Mouse (Mus musculus) midbrain, embryonic 14.5 days (tissue): ENCODE results near the gene Abtb1. TPM values are rescaled to one million over a fixed set of nuclear protein-coding genes. Genes with fewer than 3 reads are reported as not detected.

Experiments used
- ATAC-seq: fragments of 200-750 bp; cut with Nextera tagmentation; 2 replicates; pipeline ENCODE4 v1.8.0; 2017; ENCODE audit warnings: moderate number of reproducible peaks, moderate library complexity; ENCODE audit not compliant: low FRiP score, low TSS enrichment
- DNase-seq: peaks from one replicate; pipeline ENCODE4 v3.0.0-alpha.2; 2015
- H3K27ac ChIP-seq: fragments of 300-500 bp; sonication (generic); replicated peaks from 2 replicates; pipeline ENCODE4 v1.5.1; 2014; ENCODE audit warnings: mild to moderate bottlenecking, low read depth, low read length, moderate library complexity
- H3K27me3 ChIP-seq: fragments of 300-500 bp; sonication (generic); 2 replicates; pipeline ENCODE4 v1.6.1; 2014; ENCODE audit warnings: low read length, control low read depth, mixed read lengths; ENCODE audit not compliant: control insufficient read depth, insufficient read depth
- H3K36me3 ChIP-seq: fragments of 300-500 bp; sonication (generic); 2 replicates; pipeline ENCODE4 v1.6.1; 2014; ENCODE audit warnings: low read length, control low read depth; ENCODE audit not compliant: control insufficient read depth, insufficient read depth
- H3K4me1 ChIP-seq: fragments of 300-500 bp; sonication (generic); 2 replicates; pipeline ENCODE4 v1.6.1; 2014; ENCODE audit warnings: mild to moderate bottlenecking, antibody characterized with exemption, low read length, control low read depth; ENCODE audit not compliant: control insufficient read depth, insufficient read depth
- H3K4me2 ChIP-seq: fragments of 300-500 bp; sonication (generic); 2 replicates; pipeline ENCODE4 v1.6.1; 2014; ENCODE audit warnings: mild to moderate bottlenecking, low read length, moderate library complexity
- H3K4me3 ChIP-seq: fragments of 300-500 bp; sonication (generic); replicated peaks from 2 replicates; pipeline ENCODE4 v1.5.1; 2014; ENCODE audit warnings: low read depth, low read length
- H3K9ac ChIP-seq: fragments of 300-500 bp; sonication (generic); replicated peaks from 2 replicates; pipeline ENCODE4 v1.6.1; 2014; ENCODE audit warnings: mild to moderate bottlenecking, low read length, moderate library complexity
- H3K9me3 ChIP-seq: fragments of 300-500 bp; sonication (generic); 2 replicates; pipeline ENCODE4 v1.6.1; 2016; ENCODE audit warnings: low read length, control low read depth, mixed read lengths; ENCODE audit not compliant: control insufficient read depth
- WGBS: fragments of 180-500 bp; shearing (Covaris S2); extraction: QIAGEN DNeasy Blood & Tissue Kit; methylation state at CpG from one replicate; pipeline ENCODE4 v1.1.7; 2014; 5-methylcytosine and 5-hydroxymethylcytosine counted together
- polyA plus RNA-seq: library from polyadenylated mRNA; unstranded; fragments of >200 nt; fragmentation: Nextera tagmentation; extraction: Ambion mirVana; gene quantifications from 2 replicates; pipeline ENCODE4 v1.2.1, GENCODE M21; 2014

Gene Abtb1
- polyA plus RNA-seq, 1 experiment from 2014 or later = 30.1 TPM

- ATAC-seq (no peak), DNase-seq (no peak)
- Histone ChIP-seq H3K9me3 (no peaks in the 10 kb centered on the region), H3K27ac (no peak overlapping the region), H3K27me3 (no peaks in the 10 kb centered on the region), H3K4me3 (no peak overlapping the region), H3K9ac (no peak overlapping the region), H3K36me3 (peaks cover 54% of the 10 kb centered on the region), H3K4me2 (no peak overlapping the region), H3K4me1 (peaks cover 10% of the 10 kb centered on the region)
- WGBS = 89% methylated on average over 10 of the region's 10 CpGs
Observed at GRCm38 (mm10) chr6:88838613-88839012, 3.2 kb downstream of the Abtb1 start.

- Histone ChIP-seq H3K9me3 (no peaks in the 10 kb centered on the region), H3K4me1 (peaks cover 10% of the 10 kb centered on the region), H3K36me3 (peaks cover 52% of the 10 kb centered on the region), H3K4me2 (no peak overlapping the region), H3K27me3 (no peaks in the 10 kb centered on the region), H3K4me3 (no peak overlapping the region), H3K27ac (no peak overlapping the region), H3K9ac (no peak overlapping the region)
- ATAC-seq (no peak), DNase-seq (no peak)
- 92% methylated on average over 12 of the region's 12 CpGs for WGBS
Observed at GRCm38 (mm10) chr6:88837999-88838398, 3.8 kb downstream of the Abtb1 start.

GRCm38 (mm10) chr6:88836178-88836819 lies 5.5 kb downstream of the Abtb1 start:
- H3K9me3 ChIP-seq = no peaks in the 10 kb centered on the region
- no peak overlapping the region for H3K4me2 ChIP-seq
- WGBS = 89% methylated on average over 28 of the region's 28 CpGs
- H3K4me1 ChIP-seq = peaks cover 10% of the 10 kb centered on the region
- no peak overlapping the region for H3K9ac ChIP-seq
- ATAC-seq (no peak), DNase-seq (no peak)
- peaks cover 49% of the 10 kb centered on the region for H3K36me3 ChIP-seq
- H3K4me3 ChIP-seq = no peak overlapping the region
- H3K27ac ChIP-seq = no peak overlapping the region
- H3K27me3 ChIP-seq = no peaks in the 10 kb centered on the region

- 84% methylated on average over 5 of the region's 5 CpGs for WGBS
- Histone ChIP-seq H3K4me1 (no peaks in the 10 kb centered on the region), H3K9ac (no peak overlapping the region), H3K27ac (no peak overlapping the region), H3K36me3 (peaks cover 49% of the 10 kb centered on the region), H3K4me3 (no peak overlapping the region), H3K9me3 (no peaks in the 10 kb centered on the region), H3K27me3 (no peaks in the 10 kb centered on the region), H3K4me2 (no peak overlapping the region)
- ATAC-seq = no peak
- no peak for DNase-seq
Observed at GRCm38 (mm10) chr6:88835047-88835446, 6.7 kb downstream of the Abtb1 start.

GRCm38 (mm10) chr6:88833340-88834140 lies 8.2 kb downstream of the Abtb1 start:
- Histone ChIP-seq H3K4me3 (no peak overlapping the region), H3K9ac (no peak overlapping the region), H3K27ac (no peak overlapping the region), H3K4me2 (no peak overlapping the region), H3K27me3 (no peaks in the 10 kb centered on the region), H3K36me3 (peaks cover 38% of the 10 kb centered on the region), H3K4me1 (no peaks in the 10 kb centered on the region), H3K9me3 (no peaks in the 10 kb centered on the region)
- ATAC-seq (no peak), DNase-seq (no peak)
- WGBS = 86% methylated on average over 5 of the region's 5 CpGs

GRCm38 (mm10) chr6:88832663-88833062 lies 9.1 kb downstream of the Abtb1 start:
- Histone ChIP-seq H3K27ac (no peak overlapping the region), H3K36me3 (peaks cover 30% of the 10 kb centered on the region), H3K4me1 (no peaks in the 10 kb centered on the region), H3K9ac (no peak overlapping the region), H3K27me3 (no peaks in the 10 kb centered on the region), H3K9me3 (no peaks in the 10 kb centered on the region), H3K4me2 (no peak overlapping the region), H3K4me3 (no peak overlapping the region)
- 70% methylated on average over 5 of the region's 5 CpGs for WGBS
- peak; percentile 24 for DNase-seq
- no peak for ATAC-seq

- Histone ChIP-seq H3K4me1 (no peaks in the 10 kb centered on the region), H3K4me2 (no peak overlapping the region), H3K27me3 (no peaks in the 10 kb centered on the region), H3K27ac (no peak overlapping the region), H3K36me3 (peaks cover 18% of the 10 kb centered on the region), H3K4me3 (no peak overlapping the region), H3K9ac (no peak overlapping the region), H3K9me3 (no peaks in the 10 kb centered on the region)
- DNase-seq (peak; percentile 93), ATAC-seq (peak; percentile 24; the same call in 1 of the 2 replicates)
- WGBS = 22% methylated on average over 8 of the region's 8 CpGs
Observed at GRCm38 (mm10) chr6:88831456-88831855, 10.3 kb downstream of the Abtb1 start.

GRCm38 (mm10) chr6:88830112-88830702 lies 11.6 kb downstream of the Abtb1 start:
- no peak overlapping the region for H3K4me3 ChIP-seq
- no peaks in the 10 kb centered on the region for H3K4me1 ChIP-seq
- 91% methylated on average over 6 of the region's 6 CpGs for WGBS
- no peak for DNase-seq
- H3K27ac ChIP-seq = no peak overlapping the region
- H3K36me3 ChIP-seq = 0 out of 2 replicates have a peak, but pooled peaks cover 7% of the 10 kb centered on the region
- no peak overlapping the region for H3K9ac ChIP-seq
- no peaks in the 10 kb centered on the region for H3K9me3 ChIP-seq
- no peak for ATAC-seq
- no peak overlapping the region for H3K4me2 ChIP-seq
- H3K27me3 ChIP-seq = no peaks in the 10 kb centered on the region
